Mouse (Mus musculus) heart, embryonic 14.5 days (tissue): Measurements from ENCODE around the gene Gm3952. TPM values are rescaled to one million over a fixed set of nuclear protein-coding genes. Genes with fewer than 3 reads are reported as not detected.

Experiments used
- ATAC-seq: fragments of 200-750 bp; cut with Nextera tagmentation; 2 replicates; pipeline ENCODE4 v1.8.0; 2017; ENCODE audit warnings: low read depth, moderate TSS enrichment; ENCODE audit not compliant: insufficient number of reproducible peaks, insufficient read depth, low FRiP score
- H3K27ac ChIP-seq, 2 experiments: fragments of 200-500 bp in 1 of 2; fragments of 300-500 bp in 1 of 2; sonication (generic) in 1 of 2; replicated peaks in 1 of 2; 2 replicates each; pipeline ENCODE4 v1.5.1; 2012 to 2014; ENCODE audit warnings: low read depth in 2 of 2, low read length in 2 of 2, control low read depth in 1 of 2, mild to moderate bottlenecking in 1 of 2, mixed read lengths in 1 of 2; ENCODE audit not compliant: control insufficient read depth in 1 of 2, insufficient read depth in 1 of 2
- H3K27me3 ChIP-seq: fragments of 300-500 bp; sonication (generic); 2 replicates; pipeline ENCODE4 v1.6.1; 2014; ENCODE audit warnings: mild to moderate bottlenecking, low read length, control low read depth; ENCODE audit not compliant: control insufficient read depth, insufficient read depth
- H3K36me3 ChIP-seq: fragments of 300-500 bp; sonication (generic); 2 replicates; pipeline ENCODE4 v1.6.1; 2014; ENCODE audit warnings: mild to moderate bottlenecking, control low read depth, low read length, mixed read lengths; ENCODE audit not compliant: control insufficient read depth, insufficient read depth
- H3K4me1 ChIP-seq, 2 experiments: fragments of 200-500 bp in 1 of 2; fragments of 300-500 bp in 1 of 2; sonication (generic) in 1 of 2; 2 replicates each; pipeline ENCODE4 v1.6.1; 2012 to 2014; ENCODE audit warnings: low read length in 2 of 2, control low read depth in 1 of 2, mixed read lengths in 1 of 2; ENCODE audit not compliant: control insufficient read depth in 2 of 2, insufficient read depth in 2 of 2
- H3K4me2 ChIP-seq: fragments of 300-500 bp; sonication (generic); 2 replicates; pipeline ENCODE4 v1.6.1; 2014; ENCODE audit warnings: mild to moderate bottlenecking, low read length
- H3K4me3 ChIP-seq, 2 experiments: fragments of 200-500 bp in 1 of 2; fragments of 300-500 bp in 1 of 2; sonication (generic) in 1 of 2; 2 replicates each; pipeline ENCODE4 v1.5.1; 2012 to 2014; ENCODE audit warnings: low read length in 2 of 2, mild to moderate bottlenecking in 2 of 2, control low read depth in 1 of 2, low read depth in 1 of 2, moderate library complexity in 1 of 2; ENCODE audit not compliant: control insufficient read depth in 1 of 2, insufficient read depth in 1 of 2
- H3K9ac ChIP-seq: fragments of 300-500 bp; sonication (generic); 2 replicates; pipeline ENCODE4 v1.6.1; 2014; ENCODE audit warnings: mild to moderate bottlenecking, low read length
- H3K9me3 ChIP-seq: fragments of 300-500 bp; sonication (generic); 2 replicates; pipeline ENCODE4 v1.6.1; 2016; ENCODE audit warnings: low read length, control low read depth; ENCODE audit not compliant: control insufficient read depth
- WGBS: fragments of 180-500 bp; shearing (Covaris S2); extraction: QIAGEN DNeasy Blood & Tissue Kit; methylation state at CpG from one replicate; pipeline ENCODE4 v1.1.7; 2014; 5-methylcytosine and 5-hydroxymethylcytosine counted together
- polyA plus RNA-seq: library from polyadenylated mRNA; unstranded; fragments of >200 nt; fragmentation: Nextera tagmentation; extraction: Ambion mirVana; gene quantifications from 2 replicates; pipeline ENCODE4 v1.2.1, GENCODE M21; 2014

The Gm3952 gene
- polyA plus RNA-seq, 1 experiment from 2014 or later, result not detected

- Histone ChIP-seq H3K27me3 (no peaks in the 10 kb centered on the region), H3K27ac (no peak overlapping the region), H3K4me2 (no peak overlapping the region), H3K4me1 (no peaks in the 10 kb centered on the region), H3K36me3 (peaks cover 94% of the 10 kb centered on the region), H3K9me3 (no peaks in the 10 kb centered on the region), H3K4me3 (no peak overlapping the region), H3K9ac (no peak overlapping the region)
- ATAC-seq, result no peak
Measured at GRCm38 (mm10) chr8:128716184-128716583, 82.3 kb downstream of the Gm3952 start.

- H3K27ac ChIP-seq, result no peak overlapping the region
- H3K27me3 ChIP-seq, result no peaks in the 10 kb centered on the region
- H3K9ac ChIP-seq, result no peak overlapping the region
- H3K9me3 ChIP-seq, result no peaks in the 10 kb centered on the region
- ATAC-seq, result no peak
- H3K36me3 ChIP-seq, result peaks cover 88% of the 10 kb centered on the region
- WGBS, result 47% methylated on average over 3 of the region's 3 CpGs
- H3K4me3 ChIP-seq, result no peak overlapping the region
- H3K4me2 ChIP-seq, result no peak overlapping the region
- 0 out of 4 replicates have a peak, but pooled peaks cover 0 to 3% of the 10 kb centered on the region in 2 experiments for H3K4me1 ChIP-seq
Measured at GRCm38 (mm10) chr8:128709261-128709660, 89.2 kb downstream of the Gm3952 start.

GRCm38 (mm10) chr8:128704836-128705235 is 93.7 kb downstream of the Gm3952 start:
- Histone ChIP-seq H3K9me3 (no peaks in the 10 kb centered on the region), H3K36me3 (peaks cover 43% of the 10 kb centered on the region), H3K4me1 (peaks cover 2 to 11% of the 10 kb centered on the region in 2 experiments; a peak in 2 of 4 replicates), H3K4me3 (no peak overlapping the region), H3K27me3 (no peaks in the 10 kb centered on the region), H3K9ac (no peak overlapping the region), H3K4me2 (no peak overlapping the region), H3K27ac (no peak overlapping the region)
- no peak for ATAC-seq
- 87% methylated on average over 2 of the region's 2 CpGs for WGBS

- Histone ChIP-seq H3K4me1 (peaks cover 2 to 11% of the 10 kb centered on the region in 2 experiments; a peak in 2 of 4 replicates), H3K4me3 (no peak overlapping the region), H3K36me3 (peaks cover 39% of the 10 kb centered on the region), H3K9me3 (no peaks in the 10 kb centered on the region), H3K27me3 (no peaks in the 10 kb centered on the region), H3K9ac (no peak overlapping the region), H3K4me2 (no peak overlapping the region), H3K27ac (no peak overlapping the region)
- 90% methylated on average over 1 of the region's 1 CpGs for WGBS
- no peak for ATAC-seq
Measured at GRCm38 (mm10) chr8:128704376-128704775, 94.1 kb downstream of the Gm3952 start.

- Histone ChIP-seq H3K9me3 (no peaks in the 10 kb centered on the region), H3K4me2 (no peak overlapping the region), H3K4me1 (peaks cover 1 to 13% of the 10 kb centered on the region in 2 experiments; a peak in 3 of 4 replicates), H3K27me3 (no peaks in the 10 kb centered on the region), H3K9ac (no peak overlapping the region), H3K4me3 (no peak overlapping the region), H3K36me3 (no peaks in the 10 kb centered on the region), H3K27ac (no peak overlapping the region)
- ATAC-seq, result no peak
- 71% methylated on average over 3 of the region's 3 CpGs for WGBS
Measured at GRCm38 (mm10) chr8:128697945-128698344, 100.5 kb downstream of the Gm3952 start.

GRCm38 (mm10) chr8:128696701-128697397 is 101.6 kb downstream of the Gm3952 start:
- no peak overlapping the region for H3K4me2 ChIP-seq
- H3K9ac ChIP-seq, result no peak overlapping the region
- peaks cover 0 to 13% of the 10 kb centered on the region in 2 experiments; a peak in 3 of 4 replicates for H3K4me1 ChIP-seq
- H3K4me3 ChIP-seq, result no peak overlapping the region
- H3K27ac ChIP-seq, result no peak overlapping the region
- no peaks in the 10 kb centered on the region for H3K36me3 ChIP-seq
- ATAC-seq, result no peak
- H3K27me3 ChIP-seq, result no peaks in the 10 kb centered on the region
- 86% methylated on average over 1 of the region's 1 CpGs for WGBS
- H3K9me3 ChIP-seq, result no peaks in the 10 kb centered on the region

Other genes with a start within 250 kb of the Gm3952 start
- gene Itgb1, start 113.0 kb downstream of the Gm3952 start, polyA plus RNA-seq, result 416 and 432 TPM in 2 replicates